Mouse (Mus musculus) liver, postnatal 0 days (tissue): ENCODE measurements at regions not wholly inside any gene's neighbourhood (a gene's known extent, or its start where the extent isn't known, plus 50 kb on each side); places are given as distances from the start of the nearest gene placed in this dataset.

Source experiments
- ATAC-seq: fragments of 200-750 bp; cut with Nextera tagmentation; 2 replicates; pipeline ENCODE4 v1.8.0; 2017; ENCODE audit warnings: mild to moderate bottlenecking, moderate library complexity
- DNase-seq: peaks from one replicate; pipeline ENCODE4 v3.0.0-alpha.2; 2016
- H3K27ac ChIP-seq: fragments of 300-500 bp; sonication (generic); 2 replicates; pipeline ENCODE4 v1.5.1; 2014; ENCODE audit warnings: antibody characterized with exemption, moderate library complexity, mild to moderate bottlenecking, low read depth
- H3K27me3 ChIP-seq: fragments of 300-500 bp; sonication (generic); 2 replicates; pipeline ENCODE4 v1.6.1; 2014; ENCODE audit warnings: low read length, control low read depth, mixed read lengths; ENCODE audit not compliant: insufficient read depth
- H3K36me3 ChIP-seq: fragments of 300-500 bp; sonication (generic); replicated peaks from 2 replicates; pipeline ENCODE4 v1.6.1; 2014; ENCODE audit warnings: mild to moderate bottlenecking, control low read depth, low read length, moderate library complexity, mixed read lengths; ENCODE audit not compliant: insufficient read depth
- H3K4me1 ChIP-seq: fragments of 300-500 bp; sonication (generic); 2 replicates; pipeline ENCODE4 v1.6.1; 2014; ENCODE audit warnings: antibody characterized with exemption, mild to moderate bottlenecking, control low read depth; ENCODE audit not compliant: insufficient read depth
- H3K4me2 ChIP-seq: fragments of 300-500 bp; sonication (generic); 2 replicates; pipeline ENCODE4 v1.6.1; 2014; ENCODE audit warnings: low read depth, mild to moderate bottlenecking, low read length, moderate library complexity, mixed read lengths
- H3K4me3 ChIP-seq: fragments of 300-500 bp; sonication (generic); 2 replicates; pipeline ENCODE4 v1.5.1; 2014; ENCODE audit warnings: low read depth, low read length
- H3K9ac ChIP-seq: fragments of 300-500 bp; sonication (generic); replicated peaks from 2 replicates; pipeline ENCODE4 v1.6.1; 2014; ENCODE audit warnings: mild to moderate bottlenecking, moderate library complexity
- H3K9me3 ChIP-seq: fragments of 300-500 bp; sonication (generic); 2 replicates; pipeline ENCODE4 v1.6.1; 2016; ENCODE audit warnings: mild to moderate bottlenecking, control low read depth, low read length, mixed read lengths
- CTCF ChIP-seq: sonication (generic); IDR thresholded peaks from 2 replicates; pipeline ENCODE4 v1.5.1; 2016; ENCODE audit warnings: antibody characterized with exemption, low read depth
- EP300 ChIP-seq: IDR thresholded peaks from 2 replicates; pipeline ENCODE4 v1.6.1; 2016; ENCODE audit warnings: antibody characterized with exemption, low read depth, mild to moderate bottlenecking
- WGBS: fragments of 180-500 bp; shearing (Covaris S2); extraction: QIAGEN DNeasy Blood & Tissue Kit; methylation state at CpG from one replicate; pipeline ENCODE4 v1.1.7; 2014; ENCODE audit not compliant: insufficient replicate concordance; 5-methylcytosine and 5-hydroxymethylcytosine counted together

- Histone ChIP-seq H3K4me1 (no peaks in the 10 kb centered on the region), H3K4me2 (peak overlapping the region; percentile 39; the same call in 1 of the 2 replicates), H3K9me3 (no peaks in the 10 kb centered on the region; the same call in 1 of the 2 replicates), H3K4me3 (no peak overlapping the region), H3K27ac (no peak overlapping the region), H3K36me3 (no peaks in the 10 kb centered on the region), H3K9ac (no peak overlapping the region), H3K27me3 (peaks cover 13% of the 10 kb centered on the region; the same call in 1 of the 2 replicates)
- ATAC-seq: no peak
- no peak for TF ChIP-seq CTCF
- TF ChIP-seq EP300: no peak
- no peak for DNase-seq
- 37% methylated on average over 2 of the region's 2 CpGs for WGBS
These were observed 58.6 kb upstream of the Shb start for GRCm38 (mm10) chr4:45590836-45591235.

GRCm38 (mm10) chr4:45588322-45588721 is 56.1 kb upstream of the Shb start:
- Histone ChIP-seq H3K4me1 (no peaks in the 10 kb centered on the region), H3K4me3 (no peak overlapping the region), H3K27ac (no peak overlapping the region), H3K36me3 (no peaks in the 10 kb centered on the region), H3K27me3 (peaks cover 13% of the 10 kb centered on the region; the same call in 1 of the 2 replicates), H3K9me3 (no peaks in the 10 kb centered on the region), H3K4me2 (no peak overlapping the region), H3K9ac (no peak overlapping the region)
- 26% methylated on average over 3 of the region's 3 CpGs for WGBS
- DNase-seq (no peak), ATAC-seq (no peak)
- TF ChIP-seq CTCF (no peak), EP300 (no peak)

GRCm38 (mm10) chr4:45587202-45587601 is 54.9 kb upstream of the Shb start:
- TF ChIP-seq EP300 (no peak), CTCF (no peak)
- no peak for ATAC-seq
- no peak overlapping the region for H3K9ac ChIP-seq
- peaks cover 13% of the 10 kb centered on the region; the same call in 1 of the 2 replicates for H3K27me3 ChIP-seq
- no peak overlapping the region for H3K4me3 ChIP-seq
- no peak for DNase-seq
- H3K27ac ChIP-seq: no peak overlapping the region
- H3K4me2 ChIP-seq: no peak overlapping the region
- no peaks in the 10 kb centered on the region for H3K36me3 ChIP-seq
- H3K4me1 ChIP-seq: no peaks in the 10 kb centered on the region
- WGBS: 40% methylated on average over 2 of the region's 2 CpGs
- H3K9me3 ChIP-seq: no peaks in the 10 kb centered on the region

- TF ChIP-seq EP300: no peak
- no peak for ATAC-seq
These were observed 54.0 kb upstream of the Shb start for GRCm38 (mm10) chr4:45586310-45586709.

GRCm38 (mm10) chr4:45585188-45585820 is 53.0 kb upstream of the Shb start:
- Histone ChIP-seq H3K4me1 (no peaks in the 10 kb centered on the region), H3K4me2 (no peak overlapping the region), H3K9ac (no peak overlapping the region), H3K9me3 (no peaks in the 10 kb centered on the region), H3K36me3 (no peaks in the 10 kb centered on the region), H3K27ac (no peak overlapping the region; the same call in 1 of the 2 replicates), H3K4me3 (no peak overlapping the region), H3K27me3 (no peaks in the 10 kb centered on the region)
- ATAC-seq: peak; percentile 85
- TF ChIP-seq EP300: no peak
- TF ChIP-seq CTCF: no peak
- DNase-seq: peak; percentile 22
- WGBS: 38% methylated on average over 8 of the region's 8 CpGs

More at GRCm38 (mm10) chr4:45586310-45586709, 54.0 kb upstream of the Shb start:
- Histone ChIP-seq H3K27me3 (peaks cover 7% of the 10 kb centered on the region; the same call in 1 of the 2 replicates), H3K9me3 (no peaks in the 10 kb centered on the region), H3K4me1 (no peaks in the 10 kb centered on the region), H3K4me3 (no peak overlapping the region), H3K36me3 (no peaks in the 10 kb centered on the region), H3K27ac (no peak overlapping the region), H3K4me2 (no peak overlapping the region), H3K9ac (no peak overlapping the region)
- WGBS: 40% methylated on average over 2 of the region's 2 CpGs
- DNase-seq: no peak

GRCm38 (mm10) chr4:45583966-45584365 is 51.7 kb upstream of the Shb start:
- no peak overlapping the region for H3K27ac ChIP-seq
- ATAC-seq: no peak
- no peak overlapping the region for H3K4me3 ChIP-seq
- H3K36me3 ChIP-seq: no peaks in the 10 kb centered on the region
- no peak for TF ChIP-seq EP300
- no peak for TF ChIP-seq CTCF
- 66% methylated on average over 4 of the region's 4 CpGs for WGBS
- H3K9me3 ChIP-seq: no peaks in the 10 kb centered on the region
- DNase-seq: no peak
- H3K27me3 ChIP-seq: no peaks in the 10 kb centered on the region
- peaks cover 1% of the 10 kb centered on the region; the same call in 1 of the 2 replicates for H3K4me1 ChIP-seq
- no peak overlapping the region for H3K9ac ChIP-seq
- no peak overlapping the region for H3K4me2 ChIP-seq
